Mouse (Mus musculus): ENCODE results near the gene Alox8.

DNA sequence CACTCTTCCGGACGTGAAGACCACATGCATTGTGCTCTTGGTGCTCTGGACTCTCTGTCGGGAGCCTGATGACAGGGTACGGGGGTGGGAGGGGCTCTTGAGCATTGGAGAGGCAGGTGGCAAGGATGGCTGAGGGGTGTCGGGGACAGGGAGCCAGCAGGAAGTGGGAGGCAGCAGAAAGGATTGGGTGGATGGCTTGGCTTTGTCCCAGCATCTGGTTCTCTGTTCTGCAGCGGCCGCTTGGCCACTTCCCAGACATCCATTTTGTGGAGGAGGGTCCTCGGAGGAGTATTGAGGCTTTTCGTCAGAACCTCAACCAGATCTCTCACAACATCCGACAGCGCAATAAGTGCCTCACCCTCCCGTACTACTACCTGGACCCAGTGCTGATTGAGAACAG, 28.3 kb downstream of the Alox8 start:
- TF ChIP-seq POLR2A (IDR thresholded peaks at IDR 0.05; ENCODE audit: insufficient read length, low read depth) (no peak), TCF12 (IDR thresholded peaks at IDR 0.05; ENCODE audit: insufficient read depth, poor library complexity, severe bottlenecking) (no peak), E2F4 (IDR thresholded peaks at IDR 0.05; ENCODE audit: insufficient read depth) (no peak), MAX (IDR thresholded peaks at IDR 0.05; ENCODE audit: low read depth) (no peak), POLR2AphosphoS2 (IDR thresholded peaks at IDR 0.05; ENCODE audit: insufficient read length, low read depth) (no peak), CEBPB (IDR thresholded peaks at IDR 0.05; ENCODE audit: insufficient read depth, poor library complexity, severe bottlenecking) (no peak), MYOD1 (IDR thresholded peaks at IDR 0.05; ENCODE audit: control insufficient read depth in 1 of 3, insufficient read length in 2 of 3, low read depth in 2 of 3) (no peak), USF1 (IDR thresholded peaks at IDR 0.05; ENCODE audit: low read depth) (no peak), SRF (IDR thresholded peaks at IDR 0.05; ENCODE audit: control insufficient read depth, insufficient read length, low read depth) (no peak), TCF3 (IDR thresholded peaks at IDR 0.05; ENCODE audit: insufficient read length, low read depth) (no peak)

Data from myocyte (in vitro differentiated cells).